Mouse (Mus musculus) C2C12 (cell line): Measurements from ENCODE around the gene Vwc2l.

Source experiments
- CEBPB ChIP-seq: IDR thresholded peaks from one replicate; pipeline ENCODE4 v1.6.1; 2011; ENCODE audit warnings: low read depth, mild to moderate bottlenecking, control low read depth, moderate library complexity
- CTCF ChIP-seq: IDR thresholded peaks from one replicate; pipeline ENCODE4 v1.5.1; 2011; ENCODE audit not compliant: control insufficient read depth, insufficient read depth, insufficient read length
- FOSL1 ChIP-seq: IDR thresholded peaks from one replicate; pipeline ENCODE4 v1.8.0; 2011; ENCODE audit warnings: mild to moderate bottlenecking, low read length; ENCODE audit not compliant: poor library complexity, insufficient read depth, severe bottlenecking
- MAX ChIP-seq: IDR thresholded peaks from one replicate; pipeline ENCODE4 v1.6.1; 2011; ENCODE audit warnings: mild to moderate bottlenecking, control low read depth
- MYOD1 ChIP-seq: IDR thresholded peaks from one replicate; pipeline ENCODE4 v1.6.1; 2011; ENCODE audit warnings: low read depth; ENCODE audit not compliant: control insufficient read depth, insufficient read length
- MYOG ChIP-seq: IDR thresholded peaks from one replicate; pipeline ENCODE4 v1.6.1; 2011; ENCODE audit not compliant: control insufficient read depth, insufficient read length; ENCODE audit errors: extremely low read depth
- USF1 ChIP-seq: IDR thresholded peaks from one replicate; pipeline ENCODE4 v1.6.1; 2011; ENCODE audit warnings: low read depth, mild to moderate bottlenecking, control low read depth, moderate library complexity

DNA sequence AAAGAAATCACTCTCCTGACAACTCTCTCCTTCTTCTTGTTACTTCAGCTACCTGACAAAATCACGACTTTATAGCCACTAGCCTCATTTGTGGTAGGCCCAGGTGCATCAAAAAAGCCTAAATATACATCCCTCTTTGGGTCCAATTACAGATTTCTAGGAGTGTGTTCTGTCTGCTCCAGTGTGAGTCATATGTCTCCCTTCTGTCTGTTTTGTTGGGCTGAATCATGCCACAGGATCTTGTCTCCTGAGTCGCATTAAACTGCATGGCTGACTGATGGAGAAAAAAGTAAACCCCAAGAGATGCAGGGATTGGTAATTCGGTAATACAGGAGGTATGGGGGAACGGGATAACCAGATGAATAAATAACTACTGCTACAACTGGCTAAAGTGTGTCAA is 69.6 kb downstream of the Vwc2l start:
- no peak for TF ChIP-seq CTCF
- no peak for TF ChIP-seq MYOG
- TF ChIP-seq USF1 = no peak
- no peak for TF ChIP-seq MAX
- no peak for TF ChIP-seq FOSL1
- TF ChIP-seq CEBPB = no peak
- TF ChIP-seq MYOD1 = no peak
